Mouse (Mus musculus): ENCODE results near the gene Olfr1424.
"Not testable (repeated sequence)": the region's sequence is repeated elsewhere in the genome, so short reads cannot be mapped to it uniquely, and the experiment has no call there.

Gene Olfr1424

GRCm38 (mm10) chr19:12062582-12062981, at the start of gene Olfr1424:
TSS of gene Olfr1424 (minus strand) at chr19:12062682.
- DNase-seq (ENCODE audit: extremely low spot score, low read depth, low spot score) = not testable (repeated sequence)

DNA sequence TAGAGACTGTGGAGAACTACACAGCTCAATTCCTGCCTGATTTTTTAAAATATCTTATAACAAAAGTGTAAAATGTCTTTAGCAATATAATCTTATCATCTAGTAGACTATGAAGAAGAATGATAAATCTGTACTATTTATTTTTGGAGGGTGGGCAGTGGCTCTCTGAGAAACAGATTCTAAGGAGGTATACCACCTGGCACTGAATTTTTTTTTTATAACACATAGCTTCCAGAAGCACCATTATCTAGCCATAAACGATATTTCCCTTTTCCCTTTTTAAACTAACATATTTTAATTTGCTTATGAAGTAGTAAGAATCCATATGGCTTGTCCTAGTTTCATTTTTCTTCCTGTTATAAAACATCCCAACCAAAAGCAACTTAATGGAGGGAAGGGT, 42.1 kb upstream of the Olfr1424 start:
- no peak for DNase-seq (ENCODE audit: extremely low spot score, low read depth, low spot score)

- DNase-seq (ENCODE audit: extremely low spot score, low read depth, low spot score) = no peak
These were observed 40.8 kb upstream of the Olfr1424 start, which contains the start of gene Olfr1427 for GRCm38 (mm10) chr19:12103234-12103633. TSS of gene Olfr1427 (minus strand) at chr19:12103334.

DNA sequence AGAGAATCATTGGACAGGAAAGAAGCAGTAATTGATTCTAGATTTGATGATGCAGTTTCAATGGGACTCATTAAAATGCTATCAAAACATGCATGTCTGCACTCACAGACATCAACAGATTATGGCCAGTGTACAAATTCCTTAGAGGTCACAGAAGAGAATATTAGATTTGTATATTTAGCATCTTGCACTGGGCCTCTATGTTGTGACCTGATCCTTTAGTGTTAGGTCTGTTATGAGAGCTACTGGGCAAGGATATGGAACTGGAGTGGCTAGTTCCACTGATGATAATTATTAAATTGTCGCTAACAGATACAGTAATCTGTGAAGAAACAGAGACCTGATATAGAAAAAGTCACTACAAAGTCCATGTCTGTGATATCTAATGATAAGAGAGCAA, 29.4 kb upstream of the Olfr1424 start, which contains the start of gene Olfr1426:
TSS of gene Olfr1426 (minus strand) at position 101 of the 400 bp plus-strand sequence.
- no peak for DNase-seq (ENCODE audit: extremely low spot score, low read depth, low spot score)

- not testable (repeated sequence) for DNase-seq (ENCODE audit: extremely low spot score, low read depth, low spot score)
These were observed 15.1 kb upstream of the Olfr1424 start, which contains the start of gene Olfr1425 for GRCm38 (mm10) chr19:12077631-12078030. TSS of gene Olfr1425 (minus strand) at chr19:12077731.

DNA sequence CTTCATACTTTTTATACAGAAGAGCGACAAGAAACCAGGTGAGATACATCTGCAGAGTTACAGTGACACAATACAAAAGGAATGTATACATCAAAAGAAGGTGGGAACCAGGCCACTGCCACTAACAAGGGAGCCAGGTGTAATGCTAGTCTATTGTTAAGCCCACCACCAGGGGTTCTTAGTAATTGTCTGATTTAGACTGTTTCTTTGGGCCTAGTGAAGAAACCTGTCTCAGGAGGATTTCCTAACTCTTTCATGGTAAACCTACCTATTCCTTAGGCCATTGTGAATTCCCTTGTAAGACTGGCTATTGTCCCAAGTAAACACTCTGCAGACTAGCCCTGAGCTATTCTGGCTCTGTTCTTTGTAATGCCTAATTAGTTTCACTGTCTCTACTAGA, 7.1 kb upstream of the Olfr1424 start:
- DNase-seq (ENCODE audit: extremely low spot score, low read depth, low spot score) = not testable (repeated sequence)

- DNase-seq (ENCODE audit: extremely low spot score, low read depth, low spot score) = not testable (repeated sequence)
These were observed 5.3 kb upstream of the Olfr1424 start for GRCm38 (mm10) chr19:12067806-12068205.

DNA sequence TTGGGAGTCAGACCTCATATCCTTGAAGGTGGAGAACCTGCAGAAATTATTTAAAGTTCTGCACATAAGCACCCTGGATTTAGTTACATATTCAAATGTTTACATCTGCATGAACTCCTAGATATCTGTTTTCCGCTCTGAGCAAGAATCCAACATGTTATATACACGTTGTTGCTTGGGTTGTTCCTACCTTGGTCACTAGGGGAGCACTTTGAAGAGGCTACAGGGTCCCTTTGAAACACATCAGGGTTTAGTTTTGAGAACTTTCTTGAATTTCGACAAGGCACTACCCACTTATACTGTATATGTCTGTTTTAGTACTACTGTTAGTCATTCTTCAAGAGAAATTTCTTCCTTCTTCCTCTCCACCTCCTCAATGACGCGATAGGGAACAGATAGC, 19.3 kb downstream of the Olfr1424 start:
- DNase-seq (ENCODE audit: extremely low spot score, low read depth, low spot score) = no peak

- DNase-seq (ENCODE audit: extremely low spot score, low read depth, low spot score) = no peak
These were observed 21.3 kb downstream of the Olfr1424 start, which contains the start of gene Olfr1423 for GRCm38 (mm10) chr19:12041217-12041616. TSS of gene Olfr1423 (minus strand) at chr19:12041317.

DNA sequence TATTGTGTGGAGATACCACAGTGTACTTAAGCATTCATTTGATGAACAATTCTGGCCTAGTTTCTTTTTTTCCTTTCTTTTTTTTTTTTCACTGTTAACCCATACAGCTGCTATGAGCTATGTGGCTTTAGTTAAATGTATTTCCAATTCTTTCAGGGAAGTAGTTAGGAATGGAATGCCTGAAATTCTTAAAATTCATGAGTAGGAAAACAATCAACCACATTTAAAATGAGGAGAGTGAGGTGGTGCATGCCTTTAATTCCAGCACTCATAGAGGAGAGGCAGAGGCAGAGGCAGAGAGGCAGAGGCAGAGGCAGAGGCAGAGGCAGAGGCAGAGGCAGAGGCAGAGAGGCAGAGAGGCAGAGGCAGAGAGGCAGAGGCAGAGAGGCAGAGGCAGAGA, 24.8 kb downstream of the Olfr1424 start:
- DNase-seq (ENCODE audit: extremely low spot score, low read depth, low spot score) = no peak

DNA sequence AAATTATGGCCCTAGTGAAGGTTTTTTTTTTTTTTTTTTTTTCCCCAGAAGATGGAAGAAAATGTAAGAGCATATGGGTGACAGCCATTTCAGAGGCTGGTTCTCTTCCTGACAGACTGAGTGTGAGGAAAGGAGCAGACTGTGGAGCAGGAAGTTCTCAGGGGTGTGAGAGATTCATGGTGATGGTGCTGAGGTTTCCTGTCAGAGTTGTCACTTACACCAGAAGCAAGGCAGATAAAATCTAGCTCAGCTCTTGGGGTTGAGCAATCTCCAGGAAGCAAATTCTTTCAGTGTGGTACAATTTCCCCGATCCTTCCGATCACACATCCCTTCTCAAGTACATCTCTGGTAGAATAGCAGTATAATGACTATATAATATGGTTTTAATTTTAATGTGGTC, 35.9 kb downstream of the Olfr1424 start:
- no peak for DNase-seq (ENCODE audit: extremely low spot score, low read depth, low spot score)

GRCm38 (mm10) chr19:12025333-12025732, 37.1 kb downstream of the Olfr1424 start:
- DNase-seq (ENCODE audit: extremely low spot score, low read depth, low spot score) = no peak

GRCm38 (mm10) chr19:12024149-12024548, 38.3 kb downstream of the Olfr1424 start:
- no peak for DNase-seq (ENCODE audit: extremely low spot score, low read depth, low spot score)

GRCm38 (mm10) chr19:12016192-12016591, 46.3 kb downstream of the Olfr1424 start:
- DNase-seq (ENCODE audit: extremely low spot score, low read depth, low spot score) = no peak

DNA sequence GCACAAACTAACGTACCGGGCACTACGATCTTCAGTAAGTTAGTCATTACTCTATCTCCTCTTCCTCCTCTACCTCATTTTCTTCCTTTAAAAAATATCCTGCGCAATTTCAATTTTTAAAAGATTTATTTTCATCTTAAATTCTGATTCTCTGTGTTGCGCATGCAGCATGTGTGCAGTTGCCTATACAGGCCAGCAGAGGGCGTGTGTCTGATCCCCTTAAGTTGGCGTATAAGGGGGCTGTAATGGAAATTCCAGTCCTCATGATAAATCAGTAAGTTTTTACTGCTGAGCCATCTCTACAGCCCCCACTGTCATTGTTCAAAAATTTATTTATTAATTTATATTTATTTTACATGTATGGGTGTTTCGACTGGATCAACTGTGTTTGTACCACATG, 46.8 kb downstream of the Olfr1424 start:
- no peak for DNase-seq (ENCODE audit: extremely low spot score, low read depth, low spot score)

GRCm38 (mm10) chr19:12013228-12013627, 49.3 kb downstream of the Olfr1424 start:
- DNase-seq (ENCODE audit: extremely low spot score, low read depth, low spot score) = no peak

DNA sequence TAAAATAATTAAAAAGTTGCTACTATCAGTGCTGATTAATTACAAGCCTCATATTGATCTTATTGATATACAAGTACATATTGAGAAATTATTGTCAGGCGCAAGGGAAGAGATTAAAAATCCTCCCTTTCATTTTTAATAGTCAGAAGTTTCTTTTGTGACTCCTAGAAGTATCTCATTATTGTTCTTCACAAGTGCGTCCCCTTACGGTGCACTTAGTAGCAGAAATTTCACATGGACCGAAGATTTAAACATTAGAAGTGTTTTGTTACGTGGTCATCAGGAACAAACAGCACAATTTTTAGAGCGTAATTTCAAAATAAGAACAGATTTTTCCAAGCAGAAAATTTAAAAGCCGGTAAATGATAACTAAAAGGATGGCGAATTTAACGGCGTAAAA, 49.9 kb downstream of the Olfr1424 start:
- DNase-seq (ENCODE audit: extremely low spot score, low read depth, low spot score) = no peak

GRCm38 (mm10) chr19:12011560-12012556, 50.6 kb downstream of the Olfr1424 start:
- peak; percentile 99 for DNase-seq (ENCODE audit: extremely low spot score, low read depth, low spot score)

- peak; percentile 100 for DNase-seq (ENCODE audit: extremely low spot score, low read depth, low spot score)
These were observed 51.4 kb downstream of the Olfr1424 start for GRCm38 (mm10) chr19:12010916-12011559.

DNA sequence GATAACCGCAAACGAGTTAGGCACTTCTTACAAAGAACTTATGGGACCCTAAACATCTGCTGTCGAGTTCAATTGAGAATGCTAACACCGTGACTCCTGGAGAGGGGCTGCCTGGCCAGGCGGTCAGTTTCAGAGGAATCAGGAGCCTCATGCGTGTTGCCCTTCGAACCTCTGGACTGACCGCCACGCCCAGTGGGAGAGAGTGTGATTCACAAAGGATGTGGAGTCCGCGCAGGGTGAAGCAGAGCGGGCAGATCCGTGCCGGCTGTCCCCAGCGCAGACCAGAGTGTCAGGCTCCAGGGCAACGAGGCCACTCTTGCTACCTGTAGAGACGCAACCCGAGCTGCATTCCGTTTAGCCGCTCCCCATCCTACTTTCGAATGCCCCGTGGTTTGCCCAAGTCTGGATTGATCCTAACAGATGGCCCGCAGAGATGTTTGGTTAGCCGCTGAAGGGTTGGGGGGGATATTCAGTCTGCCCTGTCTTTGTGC, 52.2 kb downstream of the Olfr1424 start:
- no peak for DNase-seq (ENCODE audit: extremely low spot score, low read depth, low spot score)

DNA sequence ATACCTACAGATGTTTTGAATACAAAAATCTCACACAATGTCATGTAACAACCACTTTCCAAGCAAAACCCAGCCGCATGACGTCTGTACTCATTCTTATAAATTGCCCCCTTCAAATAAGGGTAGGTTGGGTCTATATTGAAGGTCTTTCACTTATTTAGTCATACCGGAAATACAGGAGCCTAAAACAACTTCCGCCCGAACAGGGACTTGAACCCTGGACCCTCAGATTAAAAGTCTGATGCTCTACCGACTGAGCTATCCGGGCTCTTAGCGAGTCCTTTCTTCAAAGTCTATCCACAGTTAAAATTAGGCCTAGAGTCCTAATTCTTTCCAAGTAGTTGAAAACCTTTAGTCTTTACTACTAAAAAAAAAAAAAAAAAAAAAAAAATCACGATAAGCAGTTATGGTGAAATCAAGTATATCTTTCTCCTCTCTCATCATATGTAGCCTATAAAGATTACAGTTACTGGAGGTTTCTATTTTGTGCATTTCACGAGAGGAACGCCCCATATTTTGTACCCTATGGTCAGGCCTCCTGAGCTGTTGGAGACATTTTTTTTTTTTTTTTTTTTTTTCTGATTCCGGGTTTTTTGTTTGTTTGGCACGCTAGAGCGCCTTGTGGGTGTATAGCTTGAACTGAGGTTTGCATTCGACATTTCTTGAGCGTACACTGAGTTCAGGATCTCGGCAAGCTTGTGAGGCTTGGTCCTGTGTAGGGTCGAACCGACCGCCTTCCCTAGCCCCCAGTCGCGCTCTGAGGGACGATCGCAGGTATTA, 52.8 kb downstream of the Olfr1424 start:
- DNase-seq (ENCODE audit: extremely low spot score, low read depth, low spot score) = peak; percentile 98
